Mouse (Mus musculus) frontal cortex, adult 2 months (tissue): ENCODE results near the gene Lag3. TPM values are rescaled to one million over a fixed set of nuclear protein-coding genes. Genes with fewer than 3 reads are reported as not detected.
A peak's percentile ranks its signal among the peaks of the same experiment; 100 is the strongest.

Source experiments
- DNase-seq, 2 experiments: peaks; one replicate each; pipeline ENCODE4 v3.0.0; 2022; ENCODE audit warnings: low spot score in 1 of 2; ENCODE audit errors: extremely low spot score in 1 of 2
- polyA plus RNA-seq: library from polyadenylated mRNA; depleted of rRNA; stranded (reverse); fragments of >200 nt; gene quantifications from 2 replicates; pipeline ENCODE4 v1.2.3, GENCODE M21; 2012; rRNA removed

Lag3 gene
- polyA plus RNA-seq, 1 experiment = 6.0 TPM

- no peak for DNase-seq
Observed at GRCm38 (mm10) chr6:124861802-124862201, 49.7 kb downstream of the Lag3 start.

DNA sequence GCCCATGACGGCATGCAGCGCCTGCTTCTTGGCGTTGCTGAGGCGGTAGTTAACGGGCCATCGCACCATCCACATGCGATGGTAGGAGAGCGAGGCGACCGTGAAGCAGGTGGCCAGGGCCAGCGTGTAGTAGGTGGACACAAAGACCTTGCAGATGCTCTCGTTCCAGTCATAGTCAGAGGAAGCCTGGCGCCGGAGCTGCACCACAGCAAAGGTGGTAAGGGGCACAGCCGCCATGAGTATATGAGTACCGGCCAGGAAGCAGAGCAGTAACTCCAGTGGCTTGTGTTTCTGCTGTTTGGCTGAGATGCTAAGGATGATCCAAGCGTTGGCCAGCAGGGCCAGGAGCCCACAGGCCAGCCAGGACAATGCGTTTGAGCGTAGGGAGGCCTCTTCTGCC is 50.2 kb downstream of the Lag3 start:
- DNase-seq = no peak

DNA sequence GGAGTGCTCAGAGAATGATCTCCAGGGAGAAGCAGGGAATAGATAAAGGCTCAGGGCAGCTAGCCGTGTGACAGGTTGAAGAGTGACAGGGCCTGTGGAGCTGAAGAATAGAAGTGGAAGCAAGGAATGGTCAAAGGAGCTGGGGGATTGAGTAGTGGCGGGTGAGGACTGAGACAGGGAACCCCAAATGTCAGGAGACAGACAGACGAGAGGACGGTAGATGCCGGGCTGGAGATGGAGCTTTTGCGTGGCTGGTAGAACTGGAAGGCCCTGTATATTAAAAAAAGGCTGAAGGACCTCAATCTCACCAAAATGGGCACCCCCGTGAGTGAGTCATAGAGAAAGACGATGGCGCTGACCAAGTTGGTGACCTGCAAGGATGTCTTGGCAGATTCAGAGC is 51.0 kb downstream of the Lag3 start:
- DNase-seq = no peak

DNA sequence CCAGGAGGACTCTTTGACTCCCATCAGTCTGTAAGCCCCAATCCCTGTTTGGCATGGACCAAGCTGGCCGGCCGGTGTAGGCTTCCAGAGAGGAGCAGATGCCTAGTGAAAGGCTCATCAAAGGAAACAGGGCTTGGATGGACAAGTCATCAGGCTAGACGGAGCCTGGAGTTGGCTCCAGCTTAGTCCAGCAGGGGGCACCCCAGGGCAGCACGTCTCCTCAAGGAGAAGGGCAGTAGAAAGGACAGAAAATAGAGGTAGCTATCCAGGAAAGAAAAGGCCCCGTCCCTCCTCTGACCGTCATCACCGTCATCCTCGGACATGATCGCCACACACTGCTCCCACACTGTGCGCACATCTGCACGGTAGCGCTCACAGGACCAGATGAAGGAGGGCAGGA is 51.8 kb downstream of the Lag3 start:
- peak; percentile 79 to 94 for DNase-seq

DNA sequence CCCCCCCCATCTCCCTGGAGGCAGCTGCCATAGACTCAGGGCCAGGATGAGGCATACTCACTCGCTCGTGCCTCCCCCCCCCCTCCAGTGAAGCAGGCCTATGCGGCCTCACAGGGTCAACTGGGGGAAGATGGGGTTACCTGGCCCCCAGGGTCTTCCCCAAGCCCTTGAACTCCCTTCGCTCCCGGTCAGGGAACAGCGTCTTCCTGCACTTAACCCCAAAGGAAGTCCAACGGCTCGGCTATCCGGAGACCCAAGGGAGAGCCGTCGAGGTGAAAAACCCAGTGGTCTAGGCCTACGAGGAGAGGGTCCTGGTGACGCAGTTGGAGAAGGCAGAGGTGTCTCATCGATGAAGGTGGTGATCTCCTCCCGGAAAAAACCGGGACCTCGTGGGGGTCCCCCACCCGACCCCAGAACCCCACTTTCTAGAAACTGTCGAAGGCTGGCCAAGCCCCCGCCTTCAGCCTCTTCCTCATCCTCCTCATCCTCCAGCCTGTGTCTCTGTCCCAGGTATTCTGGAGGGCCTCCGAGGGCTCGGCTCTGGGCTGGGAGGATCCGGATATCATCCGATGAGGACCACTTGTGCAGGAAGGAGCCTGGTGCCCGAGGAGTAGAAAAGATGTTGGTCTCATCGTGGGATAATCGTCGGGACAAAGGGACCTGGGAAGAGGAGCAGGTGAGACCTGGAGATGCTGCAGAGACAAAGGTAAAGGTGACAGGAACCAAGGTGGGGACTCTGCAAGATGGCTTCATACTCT is 52.8 kb downstream of the Lag3 start:
- DNase-seq = no peak

- peak in 1 of 2 experiments; percentile 60 for DNase-seq
Observed at GRCm38 (mm10) chr6:124857840-124858530, 53.5 kb downstream of the Lag3 start.

DNA sequence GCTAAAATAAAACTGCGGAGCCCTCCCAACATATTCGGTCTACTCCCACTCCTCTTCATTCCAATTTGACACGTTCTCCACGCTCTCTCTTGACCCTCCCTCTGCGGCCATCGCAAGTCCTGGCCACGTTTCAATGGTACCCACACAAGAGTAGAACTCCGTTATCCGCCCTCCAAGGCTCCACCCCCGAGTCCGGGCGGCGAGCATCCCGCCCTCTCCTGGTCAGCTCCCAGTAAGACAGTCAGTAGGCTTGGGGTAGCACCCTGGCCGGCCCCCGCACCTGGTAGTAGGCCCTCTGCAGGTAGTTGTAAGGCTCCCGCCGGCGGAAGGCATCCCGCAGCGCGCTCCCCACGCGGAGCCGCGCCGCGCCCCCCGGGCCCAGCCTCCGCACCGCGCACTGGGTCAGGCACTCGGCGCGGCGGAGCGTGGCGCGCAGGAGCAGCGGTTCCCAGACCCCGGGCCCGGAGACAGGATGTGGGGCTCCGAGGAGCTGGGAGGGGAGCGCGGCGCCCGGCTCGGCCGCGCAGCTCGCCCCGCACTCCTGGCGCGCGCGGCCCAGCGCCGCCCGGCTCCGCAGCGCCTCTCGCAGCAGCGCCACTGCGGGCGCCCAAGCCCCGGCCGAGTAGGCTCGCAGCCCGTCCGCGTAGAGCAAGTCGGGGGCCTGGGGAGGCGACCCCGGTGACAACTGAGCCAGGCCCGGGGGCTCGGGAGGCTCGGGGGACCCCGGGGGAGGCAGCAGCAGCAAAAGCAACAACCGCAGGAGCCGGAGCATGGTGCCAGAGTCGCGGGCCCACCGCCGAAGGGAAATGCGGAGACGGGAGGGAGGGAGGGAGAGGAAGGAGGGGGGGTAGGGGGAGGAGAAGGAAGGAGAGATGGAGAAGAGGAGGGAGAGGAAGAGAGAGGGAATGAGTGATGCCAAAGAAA is 54.3 kb downstream of the Lag3 start, which contains the start of gene P3h3:
Gene P3h3, minus strand, starts transcription at position 837 of the 924 bp plus-strand sequence.
- peak; percentile 75 to 87 for DNase-seq

DNA sequence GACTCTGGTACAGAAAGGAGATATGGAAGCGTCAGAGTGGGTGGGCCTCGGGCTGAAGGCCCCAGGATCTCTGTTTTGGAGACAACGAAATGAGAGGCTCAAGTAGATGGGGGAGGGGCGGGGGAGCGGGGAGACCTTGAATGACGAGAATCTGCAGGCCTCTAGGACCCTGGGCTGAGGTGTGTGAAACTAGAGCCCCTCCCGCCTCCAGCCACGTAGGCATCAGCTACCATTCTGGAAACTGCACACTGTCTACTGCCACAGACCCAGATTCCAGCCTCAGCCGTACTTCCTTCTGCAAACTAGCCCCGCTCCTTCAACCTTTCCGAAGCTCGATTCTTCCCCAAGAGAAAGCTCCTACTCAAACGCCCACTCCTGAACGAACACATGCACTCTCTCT is 55.2 kb downstream of the Lag3 start:
- DNase-seq = peak in 1 of 2 experiments; percentile 52

DNA sequence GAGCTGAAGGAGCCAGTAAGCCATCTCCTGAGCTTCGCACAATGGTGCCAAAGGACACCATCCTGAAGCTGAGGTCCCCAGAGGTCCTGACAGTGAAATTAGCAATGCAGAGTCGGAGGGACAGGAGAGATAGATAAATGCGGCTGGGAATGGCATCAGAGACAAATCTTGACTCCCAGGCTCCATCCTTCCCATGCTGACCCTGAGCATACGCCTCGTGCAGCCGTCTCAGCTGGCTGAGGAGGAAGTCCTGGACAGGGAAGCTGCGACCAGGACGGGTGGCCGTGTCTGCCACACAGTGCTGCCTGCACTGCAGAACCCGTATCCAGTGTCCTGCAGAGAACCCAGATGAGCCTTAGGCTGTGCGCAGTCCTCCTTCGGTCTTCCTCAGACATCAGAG is 56.9 kb downstream of the Lag3 start:
- no peak for DNase-seq

Other genes starting within 250 kb of the Lag3 start
- 43.0 and 45.9 TPM in 2 replicates for gene Lpcat3, start 248.7 kb downstream of the Lag3 start, polyA plus RNA-seq
- 62.4 and 68.0 TPM in 2 replicates for gene Emg1, start 199.5 kb downstream of the Lag3 start, polyA plus RNA-seq
- gene Phb2, start 199.4 kb downstream of the Lag3 start, polyA plus RNA-seq = 107 and 108 TPM in 2 replicates
- 5.1 and 7.1 TPM in 2 replicates for gene Ptpn6, start 173.0 kb downstream of the Lag3 start, polyA plus RNA-seq
- 383 and 401 TPM in 2 replicates for gene Grcc10, start 170.3 kb downstream of the Lag3 start, polyA plus RNA-seq
- gene Gm45234, start 155.7 kb downstream of the Lag3 start, polyA plus RNA-seq = not detected in 2 replicates
- 75.6 and 84.2 TPM in 2 replicates for gene Atn1, start 155.2 kb downstream of the Lag3 start, polyA plus RNA-seq
- gene Eno2, start 142.0 kb downstream of the Lag3 start, polyA plus RNA-seq = 822 and 850 TPM in 2 replicates
- gene Lrrc23, start 132.0 kb downstream of the Lag3 start, polyA plus RNA-seq = 5.0 and 7.6 TPM in 2 replicates
- 7.0 and 7.3 TPM in 2 replicates for gene Spsb2, start 103.0 kb downstream of the Lag3 start, polyA plus RNA-seq
- 861 and 922 TPM in 2 replicates for gene Tpi1, start 97.4 kb downstream of the Lag3 start, polyA plus RNA-seq
- 133 and 147 TPM in 2 replicates for gene Usp5, start 82.2 kb downstream of the Lag3 start, polyA plus RNA-seq
- 2.2 and 2.8 TPM in 2 replicates for gene Cdca3, start 82.2 kb downstream of the Lag3 start, polyA plus RNA-seq
- gene Gnb3, start 71.4 kb downstream of the Lag3 start, polyA plus RNA-seq = 0.50 and 0.53 TPM in 2 replicates
- 80.2 and 83.2 TPM in 2 replicates for gene P3h3, start 54.0 kb downstream of the Lag3 start, polyA plus RNA-seq
- gene Gpr162, start 47.7 kb downstream of the Lag3 start, polyA plus RNA-seq = 190 and 200 TPM in 2 replicates
- 0.64 and 1.3 TPM in 2 replicates for gene Cd4, start 23.5 kb downstream of the Lag3 start, polyA plus RNA-seq
- gene Ptms, start 8.4 kb upstream of the Lag3 start, polyA plus RNA-seq = 1,541 and 1,645 TPM in 2 replicates
- 689 and 754 TPM in 2 replicates for gene Mlf2, start 19.7 kb upstream of the Lag3 start, polyA plus RNA-seq
- gene Cops7a, start 53.8 kb upstream of the Lag3 start, polyA plus RNA-seq = 261 and 265 TPM in 2 replicates
- gene Pianp, start 85.0 kb upstream of the Lag3 start, polyA plus RNA-seq = 181 and 198 TPM in 2 replicates
- gene Zfp384, start 97.4 kb upstream of the Lag3 start, polyA plus RNA-seq = 49.5 and 54.7 TPM in 2 replicates
- 70.8 and 74.9 TPM in 2 replicates for gene Ing4, start 128.1 kb upstream of the Lag3 start, polyA plus RNA-seq
- 23.0 and 23.9 TPM in 2 replicates for gene Acrbp, start 138.0 kb upstream of the Lag3 start, polyA plus RNA-seq
- 0.94 and 1.4 TPM in 2 replicates for gene Lpar5, start 156.2 kb upstream of the Lag3 start, polyA plus RNA-seq
- 91.3 and 103 TPM in 2 replicates for gene Chd4, start 184.3 kb upstream of the Lag3 start, polyA plus RNA-seq
- gene Nop2, start 220.2 kb upstream of the Lag3 start, polyA plus RNA-seq = 22.0 and 22.3 TPM in 2 replicates
- gene Iffo1, start 233.5 kb upstream of the Lag3 start, polyA plus RNA-seq = 86.9 and 94.3 TPM in 2 replicates